Mouse (Mus musculus): ENCODE data around the gene Smyd3.
"Not testable (repeated sequence)": the region's sequence is repeated elsewhere in the genome, so short reads cannot be mapped to it uniquely, and the experiment has no call there.

Gene Smyd3

DNA sequence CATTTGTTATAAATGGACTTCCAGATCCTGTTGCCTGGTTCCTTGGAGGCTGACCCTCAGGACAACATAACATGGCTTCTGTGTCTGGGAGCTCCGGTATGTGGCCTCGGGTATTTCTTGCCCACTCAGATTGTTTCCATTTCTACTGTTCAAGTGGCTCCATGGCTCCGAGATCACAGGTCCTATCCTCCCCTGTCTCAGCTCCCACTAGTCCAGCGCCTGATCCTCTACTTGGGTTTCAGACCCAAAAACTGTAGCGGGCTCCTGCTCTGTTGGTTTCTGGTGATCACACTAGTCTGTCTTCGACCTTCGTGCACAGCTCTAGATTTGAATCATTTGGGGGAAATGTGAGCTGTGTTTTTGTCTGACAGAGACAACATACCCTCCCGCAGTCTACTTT lies 347.3 kb downstream of the Smyd3 start:
- DNase-seq (ENCODE audit: low read depth, low spot score) = no peak

DNA sequence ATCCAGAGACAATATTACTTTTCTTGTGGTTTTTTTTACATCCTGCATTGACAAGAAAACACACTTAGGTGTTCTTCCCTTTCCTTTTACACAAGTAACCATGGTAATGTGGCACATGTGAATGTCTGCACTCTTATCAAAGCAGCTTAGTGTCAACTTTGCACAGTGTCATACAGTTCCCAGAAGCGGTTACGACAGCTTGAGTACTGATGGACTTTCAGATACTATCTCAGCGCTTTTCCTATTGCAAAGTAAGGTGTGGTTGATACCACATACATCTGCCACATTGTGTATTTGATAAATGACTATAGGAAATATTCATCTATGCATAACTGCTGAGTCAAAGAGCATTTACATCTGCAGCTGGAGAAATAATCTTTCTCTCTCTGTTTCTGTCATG lies 348.1 kb downstream of the Smyd3 start:
- no peak for DNase-seq (ENCODE audit: low read depth, low spot score)

DNA sequence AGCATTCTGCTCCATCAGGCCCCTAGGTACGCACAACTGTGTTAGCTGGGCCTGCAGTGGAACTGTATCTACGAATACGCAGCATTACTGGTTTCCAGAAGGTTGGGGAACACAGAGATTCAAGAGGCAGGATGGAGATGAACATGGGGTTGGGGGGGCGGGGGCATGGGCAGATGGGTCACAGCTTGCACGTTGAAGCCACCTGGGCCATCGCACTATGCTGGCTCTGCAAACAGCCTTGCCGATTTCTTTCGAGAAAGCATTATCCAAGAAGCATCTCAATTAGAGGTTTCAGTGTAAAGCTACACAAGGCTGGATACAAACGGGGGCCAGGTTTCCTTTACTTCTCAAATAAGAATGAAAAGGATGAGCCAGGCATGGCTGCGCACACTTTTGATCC lies 348.7 kb downstream of the Smyd3 start:
- DNase-seq (ENCODE audit: low read depth, low spot score) = no peak

DNA sequence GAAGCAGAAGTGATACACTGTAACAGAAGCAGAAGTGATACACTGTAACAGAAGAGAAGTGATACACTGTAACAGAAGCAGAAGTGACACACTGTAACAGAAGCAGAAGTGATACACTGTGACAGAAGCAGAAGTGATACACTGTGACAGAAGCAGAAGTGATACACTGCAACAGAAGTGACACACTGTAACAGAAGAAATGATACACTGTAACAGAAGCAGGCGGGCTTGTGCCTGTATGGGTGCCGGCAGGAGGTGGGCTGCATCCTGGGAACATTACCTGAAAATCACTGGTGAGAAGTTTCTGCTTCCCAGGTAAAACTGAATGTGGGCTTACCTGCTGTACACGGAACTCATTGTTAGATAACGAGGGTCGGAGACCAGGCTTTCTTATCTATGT lies 353.6 kb downstream of the Smyd3 start:
- not testable (repeated sequence) for DNase-seq (ENCODE audit: low read depth, low spot score)

DNA sequence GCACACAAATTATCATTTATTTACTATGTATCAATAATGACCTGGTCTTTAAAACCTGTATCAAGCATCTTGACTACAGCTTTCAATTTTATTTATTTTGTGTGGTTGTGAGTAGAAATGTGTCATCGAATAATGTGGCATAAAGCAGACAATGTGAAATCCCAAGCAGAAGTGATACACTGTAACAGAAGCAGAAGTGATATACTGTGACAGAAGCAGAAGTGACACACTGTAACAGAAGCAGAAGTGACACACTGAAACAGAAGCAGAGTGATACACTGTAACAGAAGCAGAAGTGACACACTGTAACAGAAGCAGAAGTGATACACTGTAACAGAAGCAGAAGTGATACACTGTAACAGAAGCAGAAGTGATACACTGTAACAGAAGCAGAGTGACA lies 355.1 kb downstream of the Smyd3 start:
- not testable (repeated sequence) for DNase-seq (ENCODE audit: low read depth, low spot score)

DNA sequence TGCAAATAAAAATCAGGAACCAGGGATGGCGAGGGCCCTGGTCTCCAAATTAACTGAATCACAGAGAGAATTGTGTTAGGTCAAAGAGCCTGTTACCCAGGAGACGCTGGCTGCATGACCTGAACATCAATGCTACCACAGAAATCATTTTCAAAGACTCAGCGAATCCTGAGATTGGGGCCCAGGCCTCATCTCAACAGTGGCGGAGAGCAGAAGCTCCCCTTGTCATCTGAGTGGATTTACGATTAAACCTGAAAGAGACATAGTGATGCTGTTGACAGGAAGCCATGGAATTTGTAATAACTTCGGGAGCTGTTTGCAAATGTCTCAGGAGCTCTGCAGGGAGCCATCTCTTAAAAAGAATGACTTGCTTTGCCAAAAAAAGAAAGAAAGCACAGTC lies 355.9 kb downstream of the Smyd3 start:
- DNase-seq (ENCODE audit: low read depth, low spot score) = no peak

DNA sequence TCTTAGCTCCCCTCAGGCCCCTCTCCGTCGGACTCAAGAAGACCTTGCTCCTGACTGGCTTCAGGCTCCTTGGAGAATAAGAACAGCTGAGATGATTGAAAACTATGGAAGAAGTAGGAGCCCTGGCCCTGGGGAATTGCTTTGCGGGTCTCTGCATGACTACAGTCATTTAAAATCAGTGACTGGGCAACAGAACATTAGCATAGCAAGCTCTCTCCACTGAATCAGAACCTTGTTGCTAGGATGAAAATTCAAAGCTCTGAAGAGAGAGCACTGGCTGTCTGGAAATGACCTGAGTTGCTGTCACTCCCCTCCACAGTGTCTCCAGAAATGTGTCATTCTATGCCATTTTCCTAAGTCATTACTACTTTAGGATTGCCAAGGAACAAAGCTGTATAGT lies 357.1 kb downstream of the Smyd3 start:
- no peak for DNase-seq (ENCODE audit: low read depth, low spot score)

DNA sequence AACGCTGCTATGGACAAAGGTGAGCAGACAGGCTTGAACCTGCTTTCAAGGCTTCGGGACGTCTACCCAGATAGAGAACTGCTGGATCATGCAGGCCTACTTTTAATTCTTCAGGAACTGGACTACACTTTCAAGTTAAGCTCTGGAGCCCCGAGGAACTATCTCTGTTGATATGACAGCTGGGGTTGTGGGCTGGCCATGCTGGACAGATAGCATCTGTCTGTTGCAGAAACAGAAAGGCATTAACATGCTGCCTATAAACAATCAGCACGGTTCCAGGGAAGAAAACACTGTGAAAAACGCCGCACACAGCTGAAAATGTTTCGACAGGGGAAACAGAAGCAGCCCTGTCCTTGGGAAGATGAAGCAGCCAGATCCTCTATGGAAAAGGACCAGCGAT lies 365.5 kb downstream of the Smyd3 start:
- no peak for DNase-seq (ENCODE audit: low read depth, low spot score)

DNA sequence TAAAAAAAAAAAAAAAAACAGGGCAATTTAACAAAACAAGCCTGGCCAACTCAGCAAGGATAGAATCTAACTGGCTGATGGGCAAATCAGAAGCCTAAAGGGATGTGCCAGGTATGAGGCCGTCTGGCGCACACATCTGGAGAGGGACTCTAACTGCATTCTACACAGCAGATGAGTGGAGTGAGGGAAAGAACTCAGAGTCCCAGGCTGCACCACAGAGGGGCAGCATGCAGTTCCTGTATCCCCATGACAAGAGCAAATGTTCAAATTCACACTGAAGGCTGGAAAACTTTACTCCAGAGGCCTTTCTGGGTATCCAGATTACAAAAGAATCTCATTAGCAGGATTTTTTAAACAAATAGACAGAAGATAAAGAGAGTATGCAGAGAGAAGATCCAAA lies 366.6 kb downstream of the Smyd3 start:
- no peak for DNase-seq (ENCODE audit: low read depth, low spot score)

DNA sequence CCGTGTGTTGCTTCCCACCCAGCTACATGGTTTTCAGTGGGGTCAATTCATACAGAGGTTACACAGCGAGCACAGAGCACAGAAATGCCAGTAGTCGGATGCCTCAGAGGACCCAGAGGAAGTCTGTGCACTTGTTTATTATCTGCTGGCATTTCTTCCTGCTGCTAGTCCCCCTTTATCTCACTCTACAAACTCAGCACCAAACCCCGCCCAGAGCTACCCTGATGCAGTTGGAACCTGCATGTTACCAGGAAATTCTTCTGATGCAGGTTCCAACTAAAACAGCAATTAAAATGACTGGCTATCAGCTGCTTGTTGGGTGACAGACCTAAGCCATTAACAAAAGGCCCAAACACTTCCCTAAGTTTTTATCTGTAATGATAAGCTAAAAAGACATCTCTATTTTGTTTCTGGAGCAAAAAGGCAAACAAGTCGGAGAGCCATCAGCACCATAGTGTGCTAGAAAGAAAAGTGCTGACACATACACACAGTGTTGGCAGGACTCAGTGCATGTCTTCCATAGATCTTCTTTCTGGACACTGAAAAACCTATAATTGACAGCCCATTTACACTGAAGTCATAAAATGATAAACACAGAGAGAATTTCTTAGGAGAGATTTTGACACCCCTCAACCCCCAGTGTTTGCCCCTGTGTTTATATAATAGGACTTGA lies 368.2 kb downstream of the Smyd3 start:
- DNase-seq (ENCODE audit: low read depth, low spot score) = no peak

DNA sequence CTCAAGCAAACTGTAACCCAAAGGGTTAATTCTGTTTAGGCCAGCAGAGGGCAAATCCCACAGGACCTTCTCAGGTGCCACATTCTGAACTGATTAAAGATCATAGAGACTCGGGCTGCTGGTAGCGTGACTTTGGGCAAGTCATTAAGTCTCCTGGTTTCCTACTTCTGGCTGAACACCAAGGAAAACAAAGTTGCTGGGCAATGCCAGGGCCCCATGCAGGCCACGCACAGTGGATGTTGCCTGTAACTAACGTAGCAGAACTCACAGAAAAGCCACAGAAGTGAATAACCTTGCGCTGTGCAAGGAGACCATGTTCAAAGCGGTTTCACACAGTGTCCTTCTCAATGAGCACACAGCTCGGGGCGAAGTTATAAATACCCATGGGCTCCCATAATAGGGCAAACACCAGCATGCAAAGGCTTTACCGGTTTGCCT lies 371.1 kb downstream of the Smyd3 start:
- DNase-seq (ENCODE audit: low read depth, low spot score) = no peak

DNA sequence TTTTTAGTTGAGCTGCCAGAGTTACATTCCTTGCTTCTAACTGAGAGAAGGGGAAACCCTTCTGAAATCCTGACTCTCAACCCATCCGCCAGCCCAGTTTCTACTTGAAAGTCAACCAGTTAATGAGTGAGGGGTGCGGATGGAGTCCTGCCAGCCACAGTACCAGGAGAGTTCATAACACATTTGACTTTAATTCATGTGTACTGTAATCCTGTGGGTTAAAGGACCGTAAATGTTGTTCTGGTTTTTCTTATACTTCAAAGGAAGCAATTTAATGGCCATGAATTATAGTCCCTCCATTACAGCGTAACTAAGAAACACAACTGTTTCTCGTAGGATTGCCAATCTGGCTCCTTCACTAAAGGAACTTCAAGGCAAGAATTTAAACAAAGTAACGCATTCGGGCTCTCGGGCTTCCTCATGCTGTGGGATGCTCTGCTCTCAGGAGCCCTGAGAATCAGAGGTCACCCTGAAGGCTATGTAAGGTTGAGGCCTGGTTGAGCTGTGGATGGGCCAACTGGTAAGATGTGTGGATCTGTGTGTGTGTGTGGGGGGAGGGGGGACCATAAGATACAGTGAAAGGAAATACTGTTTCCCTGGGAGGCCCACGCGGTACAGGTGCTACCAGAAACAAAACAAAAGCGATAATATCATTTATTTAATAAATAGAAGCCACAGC lies 374.5 kb downstream of the Smyd3 start:
- DNase-seq (ENCODE audit: low read depth, low spot score) = no peak

DNA sequence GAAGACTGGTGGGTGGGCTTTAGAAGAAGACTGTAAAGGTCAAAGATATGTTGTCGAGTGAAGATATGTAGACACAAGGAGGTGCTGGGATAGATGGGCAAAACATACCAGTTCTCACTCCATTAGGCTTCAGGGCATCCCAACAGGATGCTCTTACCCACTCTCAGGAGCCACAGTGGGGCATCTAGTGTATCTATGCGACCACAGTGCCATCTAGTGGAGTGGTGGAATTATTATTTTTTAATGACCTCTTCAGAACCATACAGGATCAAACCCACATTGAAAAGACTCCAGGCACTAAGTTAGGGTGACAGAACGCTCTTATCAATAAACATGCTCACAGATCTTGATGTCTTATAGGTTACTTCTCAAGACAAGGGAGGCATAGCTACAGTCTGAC lies 375.7 kb downstream of the Smyd3 start:
- peak; percentile 88 for DNase-seq (ENCODE audit: low read depth, low spot score)

DNA sequence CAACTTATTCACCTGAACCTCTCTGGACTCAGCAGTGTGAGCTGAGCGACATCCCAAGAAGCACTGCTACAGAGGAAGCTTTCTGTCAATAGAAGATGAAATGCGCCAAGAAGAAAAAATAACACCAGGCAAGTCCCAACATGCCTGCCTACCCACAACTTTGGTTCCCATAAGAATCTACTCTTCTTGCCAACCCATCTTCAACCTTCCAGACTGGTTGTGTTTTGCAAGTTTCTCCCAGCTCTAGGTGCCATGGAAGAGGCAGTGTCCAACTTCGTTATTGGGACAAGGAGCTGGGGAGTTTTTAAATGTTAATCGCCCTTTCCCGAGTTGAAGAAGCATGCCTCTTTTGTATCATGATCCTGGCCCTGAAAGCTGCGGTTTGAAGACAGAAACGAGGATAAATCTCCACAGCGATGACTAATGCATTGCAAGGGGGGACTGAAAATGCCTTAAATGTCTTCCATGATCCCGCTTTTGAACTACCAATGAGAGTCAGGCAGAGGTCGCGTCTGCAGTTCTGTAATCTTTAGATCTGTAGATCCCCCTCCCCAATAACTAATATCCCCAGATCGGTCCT lies 376.7 kb downstream of the Smyd3 start:
- DNase-seq (ENCODE audit: low read depth, low spot score) = peak; percentile 9

DNA sequence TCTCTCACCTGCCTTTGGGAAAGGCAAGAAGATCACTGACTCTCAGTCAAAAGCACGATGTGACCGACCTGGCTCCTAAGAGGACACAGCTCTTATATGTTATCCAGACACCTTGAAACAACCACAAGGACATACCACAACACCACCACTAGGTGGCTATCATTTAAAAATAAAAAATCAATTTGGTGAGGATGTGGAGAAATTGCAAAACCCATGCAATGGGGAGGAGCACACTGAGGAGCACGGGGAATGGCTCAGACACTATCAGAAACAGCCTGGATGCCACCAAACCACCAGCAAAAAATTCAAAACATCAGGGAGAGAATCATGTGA lies 380.7 kb downstream of the Smyd3 start:
- peak; percentile 25 for DNase-seq (ENCODE audit: low read depth, low spot score)

DNA sequence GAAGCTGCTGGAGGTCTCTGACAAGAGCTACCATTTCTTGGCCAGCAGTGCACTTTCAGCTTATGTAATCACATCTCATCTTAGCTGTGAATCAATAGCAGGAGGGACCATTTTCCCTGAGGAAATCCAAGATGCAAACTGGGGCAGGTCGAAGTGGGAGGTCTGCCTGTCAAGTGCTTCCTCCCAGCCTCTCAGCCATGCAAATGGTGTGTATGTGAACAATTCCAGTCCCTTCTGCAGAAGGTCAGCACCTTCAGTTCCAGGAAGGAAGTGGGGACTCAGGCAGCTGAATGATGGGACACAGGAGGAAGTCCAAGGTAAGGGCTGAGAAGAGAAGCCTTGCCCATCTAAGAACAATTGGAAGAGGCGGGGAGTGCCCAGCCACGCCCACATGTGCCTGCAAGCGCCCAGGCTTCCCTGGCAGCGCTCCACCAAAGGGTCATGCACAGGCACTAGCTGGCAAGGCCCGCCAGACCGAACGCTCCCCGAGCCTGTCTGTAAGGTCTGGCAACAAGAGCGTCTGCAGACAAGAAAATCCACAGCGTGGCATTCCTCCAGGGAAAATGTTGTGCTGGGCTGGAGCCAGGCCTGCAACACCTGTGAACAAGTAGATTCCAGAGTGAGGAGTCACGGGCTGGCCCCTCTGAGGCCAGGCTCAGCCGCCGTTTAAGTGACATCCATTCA lies 381.2 kb downstream of the Smyd3 start:
- peak; percentile 11 for DNase-seq (ENCODE audit: low read depth, low spot score)

DNA sequence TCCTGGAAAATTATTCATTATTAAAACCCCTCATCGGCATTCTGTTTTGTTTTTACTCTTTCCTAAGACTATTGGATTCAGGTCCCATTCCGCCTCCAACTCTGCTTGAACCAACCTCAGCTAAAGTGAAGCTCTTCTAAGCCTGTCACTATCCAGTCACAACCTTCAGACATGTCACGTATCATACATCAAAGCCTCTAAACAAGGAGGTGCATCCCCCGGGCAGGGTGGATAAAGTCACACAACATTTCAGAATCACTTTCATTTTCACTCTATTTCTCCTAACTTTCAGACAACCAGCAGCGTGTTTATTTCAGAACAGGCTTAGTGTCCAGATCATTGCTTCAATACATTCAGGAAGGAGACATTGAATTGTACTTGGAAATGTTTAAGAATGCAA lies 387.8 kb downstream of the Smyd3 start:
- DNase-seq (ENCODE audit: low read depth, low spot score) = no peak

DNA sequence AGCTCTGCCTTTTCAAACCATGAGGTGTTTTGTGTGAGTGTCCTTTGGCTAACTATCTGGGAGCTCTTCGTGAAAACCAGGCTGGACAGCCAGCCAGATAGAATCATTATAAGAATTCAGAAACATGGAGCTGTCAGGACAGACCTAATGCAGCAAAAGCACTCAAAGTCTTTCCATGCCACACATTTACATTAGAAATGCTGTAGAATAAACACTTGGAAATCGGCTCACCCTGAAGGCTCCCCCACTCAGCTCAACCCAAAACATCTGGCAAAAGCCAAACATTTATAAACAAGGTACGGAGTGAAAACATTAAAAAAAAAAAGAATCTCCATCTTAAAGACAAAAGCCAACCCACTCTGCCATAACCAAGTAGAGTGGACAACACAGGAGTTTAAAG lies 391.6 kb downstream of the Smyd3 start:
- DNase-seq (ENCODE audit: low read depth, low spot score) = no peak

DNA sequence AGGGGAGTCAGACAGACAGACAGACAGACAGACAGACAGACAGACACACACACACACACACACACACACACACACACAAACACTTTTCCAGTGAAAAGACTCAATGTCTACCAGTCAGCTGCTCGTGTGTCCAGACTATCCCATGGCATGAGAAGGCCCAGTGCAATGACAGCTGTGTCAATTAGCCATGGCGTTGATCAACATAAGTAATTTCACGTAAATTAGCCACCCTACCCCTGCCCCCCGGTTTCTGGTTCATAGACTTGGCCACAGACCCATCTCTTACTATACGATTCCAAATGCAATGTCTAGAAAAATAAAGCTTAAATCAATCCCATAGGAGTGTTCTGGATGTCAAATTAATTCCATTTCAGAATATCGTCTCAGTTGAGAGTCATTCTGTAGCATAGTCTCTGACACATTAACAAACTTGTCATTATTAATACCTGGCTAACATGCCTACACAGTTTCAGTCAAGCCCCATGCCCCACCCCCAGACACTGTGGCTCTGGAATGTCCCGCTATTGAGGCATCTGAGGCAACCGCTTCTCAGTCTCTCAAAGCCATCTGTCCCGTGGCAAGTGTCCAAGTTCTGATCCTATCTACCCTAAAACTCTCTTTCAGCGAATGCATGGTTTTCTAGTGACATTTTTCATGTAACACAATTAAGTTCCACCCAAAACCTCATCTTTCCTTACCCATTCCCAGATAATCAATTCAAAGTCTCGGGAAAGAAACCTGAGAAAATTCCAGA lies 395.2 kb downstream of the Smyd3 start:
- DNase-seq (ENCODE audit: low read depth, low spot score) = peak; percentile 27

DNA sequence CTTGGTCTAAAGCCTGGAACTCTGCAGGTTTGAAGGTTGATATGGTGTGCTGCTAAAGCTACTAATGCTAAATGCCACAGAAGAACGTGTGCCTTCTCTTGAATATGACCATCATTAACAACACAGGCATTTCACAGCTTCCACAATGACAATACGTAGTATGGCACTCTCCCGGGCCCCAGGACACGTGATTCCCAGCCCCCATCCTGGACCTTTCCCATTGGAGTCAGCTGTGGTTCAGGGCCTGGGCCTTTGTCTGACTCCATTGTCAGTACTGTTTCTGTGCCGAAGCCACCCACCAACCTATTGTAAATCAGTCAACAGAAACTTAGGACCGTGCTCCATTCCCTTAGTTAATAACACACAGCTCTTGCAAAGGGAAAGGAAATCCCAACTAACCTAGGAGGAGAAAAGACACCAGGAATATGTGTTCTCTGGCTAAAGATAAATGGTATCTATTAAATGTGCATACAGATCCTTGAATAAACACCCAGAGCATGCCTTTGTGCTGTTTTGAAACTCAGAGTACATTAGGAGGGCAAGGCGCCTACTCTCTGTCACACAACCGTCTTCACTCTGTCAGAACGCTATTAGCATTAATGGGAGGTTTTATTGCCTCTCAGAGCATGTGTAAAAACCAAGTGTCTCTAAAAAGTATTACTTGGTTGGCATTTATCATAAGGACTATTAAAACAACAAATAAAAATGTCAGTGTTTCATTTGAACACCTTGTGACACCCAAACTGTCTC lies 397.4 kb downstream of the Smyd3 start:
- DNase-seq (ENCODE audit: low read depth, low spot score) = no peak

DNA sequence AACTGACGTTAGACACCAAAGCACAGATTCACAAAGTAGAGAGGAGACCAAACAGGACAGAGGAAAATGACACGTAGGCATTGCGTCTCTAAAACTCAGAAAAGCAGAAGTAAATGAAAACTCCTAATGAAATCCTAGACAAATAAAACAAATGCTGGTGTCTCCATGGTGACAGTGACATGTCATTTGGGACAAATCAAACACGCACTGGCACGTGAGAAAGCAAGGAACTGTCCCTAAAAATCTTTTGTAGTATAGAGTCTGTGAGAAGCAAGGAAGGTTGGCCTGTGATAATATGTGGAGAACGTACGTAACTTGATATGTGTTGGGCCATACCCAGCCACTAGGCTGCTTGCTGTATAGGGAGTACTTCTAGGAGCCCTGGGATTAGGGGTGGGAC lies 399.2 kb downstream of the Smyd3 start:
- no peak for DNase-seq (ENCODE audit: low read depth, low spot score)

Measured in 3T3-L1 (cell line).